Mouse (Mus musculus) urinary bladder, postnatal 10 days (tissue): Measurements from ENCODE around the gene Rps15a.

Experiments
- DNase-seq: peaks from one replicate; pipeline ENCODE4 v3.0.0; 2022; ENCODE audit warnings: low spot score

Rps15a gene

DNA sequence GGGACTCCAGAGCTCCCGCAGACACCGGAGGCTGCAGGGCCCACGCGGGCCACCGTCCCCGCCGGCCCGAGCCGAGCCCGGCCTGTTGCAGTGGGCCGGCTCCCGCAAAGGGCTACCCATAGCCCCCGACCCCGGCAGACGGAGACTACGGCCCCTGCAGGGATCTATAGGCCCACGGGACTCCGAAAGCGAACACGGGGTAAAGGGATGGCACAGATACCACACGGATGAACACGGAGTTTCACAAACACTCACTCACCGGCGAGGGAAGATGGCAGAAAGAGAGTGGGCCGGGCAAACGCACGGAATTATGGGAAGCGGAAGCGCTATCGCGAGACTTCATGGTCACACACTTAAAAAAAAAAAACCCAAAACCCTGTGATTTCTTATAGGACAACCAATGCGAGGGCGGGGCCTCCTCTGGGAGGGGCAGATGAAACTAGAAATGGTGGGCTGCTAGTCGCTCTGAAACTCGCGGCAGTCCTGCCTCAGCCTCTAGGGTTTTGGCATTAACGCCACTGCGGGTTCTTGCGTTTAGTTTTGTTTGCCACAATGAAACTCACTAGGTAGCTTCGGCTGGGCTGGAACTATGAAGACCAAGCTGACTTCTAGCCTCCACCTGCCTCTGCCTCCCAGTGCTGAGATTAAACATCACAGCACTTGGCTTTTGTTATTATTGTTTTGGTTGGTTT lies at the start of gene Rps15a:
Gene Rps15a, minus strand, starts transcription at position 312 of the 692 bp plus-strand sequence.
- DNase-seq, result peak; percentile 70

DNA sequence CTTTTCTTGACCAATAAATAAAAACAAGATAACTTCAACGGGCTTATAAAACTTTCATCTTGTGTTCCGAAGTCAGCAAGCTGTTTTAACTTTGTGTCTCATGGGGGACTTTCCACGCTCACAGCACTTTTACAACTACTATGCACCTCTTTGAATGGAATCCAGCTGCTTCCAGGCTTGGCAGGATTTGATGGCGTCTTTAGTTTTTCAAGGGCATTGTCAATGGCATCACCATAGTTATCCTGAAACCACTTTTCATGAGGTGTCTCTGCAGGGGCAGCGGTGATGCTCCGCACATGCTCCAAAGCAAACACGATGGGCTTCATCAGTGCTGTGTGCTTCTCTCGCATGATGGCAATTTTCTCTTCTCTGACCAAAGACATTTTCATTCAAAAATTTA lies 47.0 kb upstream of the Rps15a start:
- DNase-seq, result no peak

DNA sequence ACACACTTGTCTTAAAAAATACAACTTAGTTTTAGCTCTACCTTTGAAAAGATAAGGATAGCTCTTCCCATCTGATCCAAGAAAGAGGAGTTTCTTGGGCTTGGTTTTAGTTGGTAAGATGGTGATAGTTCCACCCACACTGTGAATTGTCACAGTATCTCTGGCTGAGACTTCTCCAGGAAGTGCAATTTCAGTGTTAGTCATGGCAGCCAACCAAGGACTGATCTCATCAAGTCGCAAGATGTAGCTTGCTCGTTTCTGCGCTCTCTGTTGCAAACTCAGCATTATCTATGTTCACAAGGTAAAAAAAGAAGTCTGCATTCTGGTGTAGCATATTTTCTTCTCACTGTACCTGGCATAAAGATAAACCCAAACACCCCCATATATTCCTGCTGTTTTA lies 44.1 kb upstream of the Rps15a start:
- DNase-seq, result no peak

DNA sequence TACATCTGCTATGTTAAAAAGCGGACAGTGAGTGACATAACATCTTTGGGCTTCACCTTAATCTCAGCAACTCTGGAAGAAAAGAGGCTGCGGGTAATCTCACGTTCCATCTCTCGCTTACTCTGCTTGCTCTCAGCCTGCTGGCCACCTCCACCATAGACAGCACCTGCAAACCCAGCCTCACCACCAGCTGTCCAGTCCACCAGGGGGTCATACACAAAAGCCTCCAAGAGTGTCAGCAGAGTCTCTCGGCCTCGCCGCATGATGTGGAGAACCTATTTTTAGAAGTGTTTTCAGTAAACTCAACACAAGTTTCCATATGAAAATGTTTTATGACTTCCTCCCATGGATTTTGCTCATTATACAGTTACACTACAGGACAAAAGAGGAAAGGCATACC lies 40.5 kb upstream of the Rps15a start:
- no peak for DNase-seq

DNA sequence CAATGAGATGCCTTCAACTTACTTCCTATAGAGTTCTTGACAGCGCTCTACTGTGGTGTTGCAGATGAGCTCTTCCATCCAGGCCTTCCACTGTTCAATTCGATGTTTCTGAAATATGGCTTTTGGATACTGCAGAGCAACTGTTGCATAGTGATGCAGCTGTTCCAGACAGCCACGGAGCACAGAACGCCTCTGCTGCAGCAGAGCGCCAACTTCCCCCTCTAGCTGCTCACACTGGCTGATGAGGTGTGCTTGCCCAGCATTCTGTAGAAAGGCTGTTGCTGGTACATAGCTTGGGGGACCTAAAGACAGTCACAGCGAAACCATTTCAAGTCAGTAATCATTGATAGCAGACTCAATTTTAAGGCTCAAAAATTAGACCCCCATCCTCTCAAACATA lies 38.2 kb upstream of the Rps15a start:
- no peak for DNase-seq

DNA sequence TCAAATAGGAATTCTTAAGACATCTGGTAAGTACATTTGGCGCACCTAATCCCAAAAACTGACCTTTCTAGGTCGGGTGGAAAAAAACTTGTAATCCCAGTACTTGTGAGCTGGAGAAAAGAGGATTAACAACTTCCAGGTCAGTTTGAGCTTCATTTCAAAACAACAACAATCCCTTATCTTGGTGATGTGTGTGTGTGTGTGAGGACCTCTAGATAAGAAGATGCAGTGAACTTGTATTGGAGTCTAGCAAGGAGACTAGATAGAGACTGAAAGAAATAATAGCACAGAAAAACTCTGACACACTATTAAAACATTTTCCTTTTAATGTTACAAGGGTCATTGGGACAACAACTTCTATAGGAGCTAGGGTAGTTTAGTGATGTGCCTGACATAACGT lies 27.6 kb upstream of the Rps15a start:
- DNase-seq, result no peak

DNA sequence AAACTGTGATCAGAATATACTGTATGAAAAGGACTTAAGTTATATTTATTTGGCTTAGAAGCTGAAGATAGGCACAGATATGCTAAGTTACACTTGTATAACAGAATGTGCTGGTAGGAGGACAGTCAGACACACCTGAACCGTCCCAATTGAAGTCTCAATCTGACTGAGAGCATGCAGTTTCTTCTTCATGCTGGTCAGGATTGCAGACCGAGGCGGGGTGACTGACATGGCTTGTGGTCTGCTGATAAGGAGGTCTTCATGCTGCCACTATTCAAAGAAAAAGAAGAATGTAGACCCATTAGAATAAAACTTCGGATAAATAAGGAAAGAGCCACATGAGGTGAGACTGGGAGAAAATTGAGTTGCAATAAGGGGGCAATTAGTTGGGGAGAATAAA lies 27.1 kb upstream of the Rps15a start:
- no peak for DNase-seq

DNA sequence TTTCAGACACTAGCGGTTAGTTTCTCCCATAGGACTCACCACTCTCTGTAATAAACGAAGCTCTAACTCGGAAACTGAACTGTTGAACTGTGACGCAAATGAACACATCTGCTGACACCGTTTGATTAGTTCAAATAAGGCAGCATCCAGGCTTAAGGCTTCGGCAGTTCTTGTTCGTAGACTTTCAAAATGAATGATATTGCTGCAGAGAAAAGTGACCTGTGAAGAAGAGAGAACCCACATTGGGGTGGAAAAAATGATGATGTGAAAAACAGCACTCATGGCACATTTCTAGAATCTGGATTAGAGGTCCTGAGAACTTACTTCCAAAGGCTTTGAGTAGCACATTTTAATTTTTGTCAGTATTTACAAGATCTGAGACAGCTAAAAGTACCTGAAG lies 25.3 kb upstream of the Rps15a start:
- no peak for DNase-seq

DNA sequence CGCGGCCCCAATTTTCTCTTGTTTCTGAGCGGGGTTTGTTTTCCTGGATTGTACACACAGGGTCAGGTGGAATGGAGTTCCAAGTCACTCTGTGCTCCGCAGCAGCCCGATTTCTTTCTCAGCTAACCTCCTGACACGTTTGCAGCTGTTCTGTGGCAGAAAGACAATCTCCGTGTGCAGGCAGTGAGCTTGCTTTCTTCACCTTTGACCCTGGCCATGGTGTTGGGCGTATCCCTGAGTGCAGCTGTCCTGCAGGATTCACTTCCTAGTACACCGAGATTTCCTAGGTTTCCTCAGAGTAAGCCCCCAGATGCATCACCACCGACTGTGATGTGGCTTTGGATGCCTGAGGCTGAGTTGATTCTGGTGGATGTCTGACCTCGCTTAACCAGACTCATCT lies 19.1 kb upstream of the Rps15a start:
- no peak for DNase-seq

DNA sequence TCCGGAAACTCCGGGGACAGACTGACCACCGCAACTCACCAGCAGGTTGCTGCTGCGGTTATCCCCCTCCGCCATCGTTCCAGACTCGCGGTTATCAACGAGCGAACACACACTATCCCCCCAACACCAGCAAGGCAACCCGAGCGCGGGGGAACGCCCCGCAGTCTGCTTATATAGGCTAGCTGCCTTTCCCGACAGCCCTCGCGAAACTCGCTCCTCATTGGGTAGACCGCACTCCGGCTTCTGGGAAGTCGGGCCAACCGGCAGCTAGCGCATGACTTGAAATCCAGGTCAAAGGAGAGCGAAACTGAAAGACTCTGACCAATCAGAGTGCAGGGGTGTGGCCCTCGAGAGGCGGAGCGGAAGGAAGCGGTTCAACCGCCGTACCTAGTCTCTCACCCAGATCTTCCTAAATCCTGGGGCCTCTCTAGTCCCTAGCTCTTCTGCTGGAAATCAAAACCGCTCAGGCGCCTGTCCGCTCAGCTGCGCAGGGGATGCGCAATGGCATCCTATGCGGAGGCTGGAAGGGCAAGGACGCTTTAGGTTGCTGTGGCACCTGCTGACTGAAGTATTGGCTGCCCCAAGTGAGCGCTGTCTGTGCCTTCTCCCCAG lies 13.5 kb upstream of the Rps15a start, which contains the start of gene Arl6ip1:
Gene Arl6ip1, minus strand, starts transcription at position 233 of the 612 bp plus-strand sequence.
- peak; percentile 81 for DNase-seq

DNA sequence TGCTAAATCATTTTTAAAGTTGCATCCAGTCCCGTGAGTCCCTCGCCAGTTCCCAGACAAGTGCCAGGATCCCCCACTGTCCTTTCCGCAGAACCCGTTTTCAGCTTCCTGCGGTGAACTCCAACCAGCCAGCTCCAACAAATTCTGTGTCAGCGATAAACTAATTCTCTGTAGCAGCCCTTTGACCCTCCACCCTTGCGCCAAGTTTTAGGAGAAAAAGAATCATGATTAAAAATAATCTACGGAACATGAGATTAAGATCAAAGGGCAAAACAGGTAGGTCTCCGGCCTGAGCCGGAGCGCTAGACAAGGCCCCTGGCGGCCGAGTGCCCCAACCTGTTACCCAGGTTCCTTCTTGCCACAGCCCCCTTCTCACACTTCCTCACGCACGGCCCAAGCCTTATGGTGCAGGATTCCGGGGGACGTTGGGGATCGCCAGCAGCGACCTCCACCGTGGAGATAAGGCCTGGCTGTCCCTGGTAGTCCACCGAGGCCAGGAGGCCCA lies 13.0 kb upstream of the Rps15a start:
- no peak for DNase-seq

DNA sequence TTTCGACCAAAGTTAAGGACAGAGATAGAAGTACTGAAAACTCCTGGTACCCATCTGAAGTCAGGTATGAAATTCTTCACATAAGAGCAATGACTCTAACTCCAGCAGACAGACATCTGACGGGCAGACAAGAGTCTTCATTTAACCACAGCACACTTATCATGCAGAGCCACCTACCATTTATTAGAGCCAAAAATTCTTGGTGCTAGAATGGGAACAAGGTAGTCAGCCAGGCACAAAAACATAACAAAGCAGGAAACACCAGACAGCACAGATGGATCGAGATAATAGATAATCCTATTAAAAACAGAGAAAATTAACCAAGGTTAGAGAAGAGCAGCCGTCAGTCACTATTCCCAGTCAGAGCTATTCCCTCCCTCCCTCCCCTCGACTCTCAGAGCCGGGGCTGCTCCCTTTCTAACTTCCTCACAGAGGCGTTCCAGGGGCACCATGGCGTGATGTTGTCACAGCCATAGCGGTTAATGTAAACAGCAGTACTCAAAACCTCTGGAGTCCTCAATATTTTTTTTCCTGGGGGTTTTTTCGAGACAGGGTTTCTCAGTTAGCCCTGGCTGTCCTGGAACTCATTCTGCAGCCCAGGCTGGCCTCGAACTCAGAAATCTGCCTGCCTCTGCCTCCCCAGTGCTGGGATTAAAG lies 10.4 kb upstream of the Rps15a start:
- DNase-seq, result no peak

DNA sequence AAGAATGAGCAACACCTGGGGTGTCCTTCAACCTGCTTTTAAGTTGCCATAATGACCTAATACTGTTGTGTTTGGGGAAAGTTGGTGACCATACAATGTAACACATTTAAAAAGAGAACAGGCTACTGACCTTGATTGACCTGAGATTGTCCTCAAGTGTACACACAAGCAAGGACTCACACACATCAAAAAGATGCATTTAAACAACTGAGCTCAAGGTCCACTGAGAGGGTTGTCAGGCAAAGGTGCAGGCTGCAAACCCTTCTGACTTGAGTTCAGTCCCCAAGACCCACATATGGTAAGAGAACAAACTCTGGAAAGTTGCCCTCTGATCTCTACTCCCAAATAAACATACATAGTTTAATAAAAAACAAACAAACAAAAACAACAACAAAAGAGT lies 9.7 kb upstream of the Rps15a start:
- no peak for DNase-seq

DNA sequence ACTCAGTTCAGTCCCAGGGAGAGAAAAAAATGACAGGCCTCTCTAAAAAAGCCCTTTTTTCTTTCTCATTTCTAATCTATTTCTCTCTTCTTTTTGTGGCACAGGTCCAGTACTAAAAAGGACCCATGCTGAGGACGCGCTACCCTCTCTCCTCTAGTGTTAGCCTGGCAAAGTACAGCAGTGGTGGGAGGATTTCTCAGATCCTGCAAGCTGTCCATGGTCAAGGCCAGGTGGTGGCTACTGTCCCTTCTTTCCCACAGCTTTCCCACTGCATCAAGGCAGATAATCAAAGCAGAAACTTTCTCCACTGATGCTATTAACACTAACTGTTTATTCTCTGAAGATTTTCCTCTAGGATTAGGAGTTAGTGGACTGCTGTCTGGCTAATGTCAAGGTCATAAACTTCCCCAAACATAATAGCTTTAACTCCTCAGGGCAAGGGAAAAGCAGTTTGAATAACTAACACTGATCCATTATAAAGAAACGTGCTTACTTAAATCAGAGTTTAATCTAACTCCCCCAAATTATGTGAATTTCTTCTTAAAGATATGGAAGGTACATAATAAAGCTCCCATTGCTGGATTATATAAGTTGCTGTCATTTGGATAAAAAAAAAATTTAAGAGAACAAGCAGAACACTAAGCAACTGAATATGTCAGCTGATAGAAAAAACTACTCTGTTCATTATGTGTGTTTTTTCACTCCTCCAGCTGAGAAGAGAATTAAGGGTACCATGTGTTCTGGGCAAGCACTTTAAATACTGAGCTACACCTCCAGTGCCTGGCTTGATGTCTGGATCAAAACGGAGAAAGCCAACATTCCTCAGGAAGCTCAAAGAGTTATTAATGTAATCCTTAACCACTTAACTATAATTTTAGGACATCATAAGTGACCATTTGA lies 7.8 kb upstream of the Rps15a start:
- DNase-seq, result no peak

DNA sequence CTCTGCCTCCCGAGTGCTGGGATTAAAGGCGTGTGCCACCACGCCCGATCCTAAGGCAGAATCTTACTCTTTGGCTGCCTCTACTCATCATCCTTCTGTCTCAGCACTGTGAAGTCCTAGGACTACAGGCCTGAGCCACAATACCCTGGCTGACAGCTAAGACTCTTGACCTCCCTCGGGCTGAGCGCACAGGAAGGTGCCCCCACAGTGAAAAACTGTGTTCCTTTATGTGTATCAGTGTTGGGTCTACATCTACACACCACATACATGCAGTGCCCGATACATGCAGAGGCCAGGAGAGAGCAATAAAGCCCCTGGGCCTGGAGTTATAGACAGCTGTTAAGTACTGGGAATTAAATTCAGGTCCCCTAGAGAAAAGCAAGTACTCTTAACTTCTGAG lies 6.2 kb upstream of the Rps15a start:
- DNase-seq, result no peak

DNA sequence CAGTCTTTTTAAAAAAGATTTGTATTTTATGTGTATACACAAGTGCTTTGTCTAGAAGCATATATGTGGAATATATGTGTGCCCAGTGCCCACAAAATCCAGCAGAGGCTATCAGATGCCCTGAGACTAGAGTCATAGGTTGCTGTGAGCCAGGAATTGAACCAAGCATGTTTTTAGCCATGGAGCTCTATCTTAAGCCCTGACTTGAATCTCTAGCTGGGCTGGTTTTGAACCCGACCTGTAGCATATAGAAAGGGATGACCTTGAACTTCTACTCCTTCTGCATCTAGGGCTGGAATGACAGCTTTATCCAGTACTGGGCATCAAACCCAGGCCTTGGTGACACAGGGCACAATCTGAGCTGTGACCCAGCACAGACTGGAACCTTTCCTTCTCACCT lies 4.7 kb upstream of the Rps15a start:
- DNase-seq, result no peak

DNA sequence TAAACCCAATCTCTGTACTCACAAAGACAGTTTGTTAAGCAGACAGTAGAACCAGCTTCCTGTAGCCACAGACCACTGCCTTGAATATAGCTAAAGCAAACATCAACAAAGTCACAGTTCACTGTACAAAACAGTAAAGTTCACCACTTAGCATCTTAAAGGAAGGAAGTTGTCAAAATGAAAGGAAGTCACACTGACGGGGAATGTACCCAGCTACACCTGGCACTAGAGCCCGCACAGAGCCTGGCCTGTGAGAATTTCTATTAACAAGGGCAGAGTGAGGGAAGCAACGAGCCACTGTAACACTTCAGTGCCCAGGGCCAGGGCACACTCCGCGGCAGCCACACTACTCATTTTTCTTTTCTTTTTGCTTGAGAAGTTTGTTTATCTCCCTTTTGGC lies 4.0 kb upstream of the Rps15a start:
- DNase-seq, result no peak

DNA sequence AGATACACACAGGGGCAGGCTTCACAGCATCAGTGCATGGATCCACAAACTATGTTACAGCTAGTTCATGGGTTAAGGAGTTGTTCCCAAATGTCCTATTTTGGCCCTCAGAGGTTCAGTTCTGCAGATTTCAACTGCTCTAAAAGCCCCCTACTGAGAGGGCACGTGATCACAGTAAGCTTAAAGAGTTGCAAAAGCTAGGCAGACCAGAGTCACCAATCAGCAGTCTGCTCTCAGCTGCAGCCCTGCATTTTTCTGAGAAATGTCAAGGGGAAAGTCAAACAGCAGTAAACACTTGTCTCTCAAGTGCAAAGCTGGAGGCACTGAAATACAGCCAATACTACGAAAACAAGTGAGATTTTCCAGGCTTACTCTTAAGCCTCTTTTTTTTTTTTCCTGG lies 3.2 kb upstream of the Rps15a start:
- DNase-seq, result no peak

DNA sequence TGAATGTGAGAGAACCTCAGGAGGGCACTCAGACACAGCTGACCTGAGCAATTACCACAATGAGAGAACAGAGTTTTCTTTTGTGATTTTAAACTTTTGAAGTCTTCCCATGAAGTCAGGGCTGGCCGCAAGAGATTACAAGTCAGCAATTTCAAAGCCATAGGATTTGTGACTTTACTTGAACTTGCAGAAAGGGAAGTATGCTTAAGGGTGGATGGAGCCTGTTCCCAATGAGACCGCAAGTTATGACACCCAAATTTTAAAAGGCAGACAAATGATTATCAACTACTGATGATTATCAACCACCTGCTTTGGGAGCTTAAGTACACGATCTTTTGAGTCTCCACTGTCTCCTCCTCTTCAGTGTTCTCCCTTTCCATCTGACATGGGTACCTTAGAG lies 2.4 kb upstream of the Rps15a start:
- no peak for DNase-seq

DNA sequence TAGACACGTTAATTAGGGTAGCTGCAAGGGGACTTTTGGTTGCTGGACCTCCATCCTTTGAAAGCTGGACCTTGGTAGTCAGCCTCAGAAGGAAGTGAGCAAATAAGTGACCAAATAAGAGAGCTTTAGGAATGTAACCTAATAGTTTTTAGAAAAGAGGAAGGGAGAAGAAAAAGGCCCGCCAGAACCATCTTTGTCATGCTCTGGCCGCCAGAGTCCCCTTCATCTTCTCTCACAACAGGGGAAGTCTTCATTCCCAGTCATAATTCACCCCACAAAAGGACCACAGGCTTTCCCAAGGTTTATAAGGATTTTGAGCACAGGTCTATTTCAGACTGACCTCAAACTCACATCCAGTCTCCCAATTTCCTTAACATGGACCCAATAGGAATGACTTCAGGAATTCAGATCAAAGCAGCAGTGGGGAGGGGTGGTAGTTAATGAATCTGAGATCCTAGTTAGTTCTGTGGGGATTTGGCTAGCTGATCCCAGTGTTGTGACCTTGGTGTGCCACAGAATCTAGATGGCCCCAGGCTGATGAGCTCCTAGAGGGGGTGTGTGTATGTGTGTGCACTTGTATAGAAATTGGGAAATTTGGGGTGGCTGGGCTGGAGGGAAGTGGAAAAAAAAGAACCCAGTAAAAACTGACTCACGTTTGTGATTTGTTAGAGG lies 1.7 kb upstream of the Rps15a start:
- no peak for DNase-seq

DNA sequence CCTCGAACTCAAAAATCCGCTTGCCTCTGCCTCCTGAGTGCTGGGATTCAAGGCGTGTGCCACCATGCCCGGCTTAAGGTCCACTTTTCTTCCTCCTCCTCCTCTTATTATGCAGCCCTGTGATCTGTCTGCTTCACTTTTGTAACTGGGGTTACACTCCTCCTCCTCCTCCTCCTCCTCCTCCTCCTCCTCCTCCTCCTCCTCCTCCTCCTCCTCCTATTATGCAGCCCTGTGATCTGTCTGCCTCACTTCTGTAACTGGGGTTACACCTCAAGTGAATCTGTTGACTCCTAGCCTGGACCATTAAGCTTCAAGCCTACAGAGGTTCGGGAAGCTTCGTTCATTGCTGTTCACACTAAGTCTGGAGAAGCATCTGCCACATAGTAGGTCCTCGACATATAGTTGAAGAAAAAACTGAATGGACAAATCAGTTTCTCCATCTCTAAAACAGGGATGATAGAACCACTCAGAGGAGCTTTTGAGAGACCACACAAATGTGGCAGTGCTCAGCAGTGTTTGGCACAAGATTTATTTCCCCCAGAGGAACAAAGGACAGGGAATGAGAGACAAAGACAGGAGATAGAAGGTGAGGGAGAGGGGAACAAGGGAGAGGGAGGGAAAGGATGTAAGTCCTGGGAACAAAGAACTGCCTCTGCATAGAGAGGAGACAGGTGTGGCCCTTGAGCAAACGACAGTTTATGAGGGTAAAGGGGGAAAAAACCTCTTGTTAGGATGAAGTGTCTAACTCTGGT lies 975 bp upstream of the Rps15a start:
- no peak for DNase-seq
